Mouse (Mus musculus) kidney, postnatal 4 days (tissue): Measurements from ENCODE around the gene Mgea5.
A peak's percentile ranks its signal among the peaks of the same experiment; 100 is the strongest.

Source experiments
- DNase-seq, 2 experiments: peaks; one replicate each; pipeline ENCODE4 v3.0.0; 2021; ENCODE audit warnings: mixed read lengths in 2 of 2

The Mgea5 gene

DNA sequence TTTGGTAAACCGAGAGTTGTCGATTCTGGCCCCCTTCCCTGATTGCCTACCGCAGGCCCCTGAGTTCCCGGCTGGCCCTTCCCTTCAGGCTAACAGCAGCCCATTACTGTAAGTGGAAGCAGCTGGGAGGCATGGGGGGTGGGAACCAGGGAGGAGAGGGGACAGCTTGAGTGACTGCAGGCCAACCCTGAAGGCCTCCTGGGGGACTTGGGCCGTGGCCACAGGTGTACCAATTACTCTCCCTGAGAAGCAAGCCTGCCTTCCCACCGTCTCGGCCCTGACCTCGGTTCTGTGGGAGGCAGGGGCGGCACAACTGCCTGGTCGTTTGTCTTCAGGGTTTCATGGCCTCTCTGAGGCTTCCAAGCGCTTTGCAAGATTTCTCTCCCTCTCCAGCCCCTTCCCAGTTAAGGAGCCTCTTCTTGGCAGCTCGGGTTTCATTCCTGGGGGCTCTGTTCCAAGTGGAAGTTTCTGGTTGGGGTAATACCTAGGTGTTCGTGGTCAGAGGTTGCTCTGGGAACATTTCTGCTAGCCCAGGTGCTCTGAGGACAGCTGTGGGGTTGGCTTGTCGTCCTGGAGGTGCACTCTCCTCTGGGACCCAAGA is 57.9 kb downstream of the Mgea5 start:
- DNase-seq, result peak in 1 of 2 experiments; percentile 37

DNA sequence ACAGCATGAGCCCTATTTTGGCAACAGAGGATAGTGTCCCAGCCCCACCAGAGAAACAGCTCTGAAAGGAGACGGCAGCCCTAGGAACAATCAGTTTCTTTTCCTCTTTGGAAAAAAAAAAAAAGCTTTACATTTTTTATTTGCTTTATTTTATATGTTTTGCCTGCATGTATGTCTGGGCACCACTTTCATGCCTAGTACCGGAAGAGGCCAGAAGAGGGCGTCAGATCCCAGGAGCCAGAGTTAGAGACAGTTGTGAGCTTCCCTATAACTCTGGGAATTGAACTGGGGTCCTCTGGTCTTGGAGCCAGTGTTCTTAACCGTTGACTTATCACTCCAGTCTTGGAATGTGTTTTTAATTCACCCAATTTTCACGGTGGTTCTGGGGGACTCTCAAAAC is 61.4 kb downstream of the Mgea5 start:
- DNase-seq, result no peak

DNA sequence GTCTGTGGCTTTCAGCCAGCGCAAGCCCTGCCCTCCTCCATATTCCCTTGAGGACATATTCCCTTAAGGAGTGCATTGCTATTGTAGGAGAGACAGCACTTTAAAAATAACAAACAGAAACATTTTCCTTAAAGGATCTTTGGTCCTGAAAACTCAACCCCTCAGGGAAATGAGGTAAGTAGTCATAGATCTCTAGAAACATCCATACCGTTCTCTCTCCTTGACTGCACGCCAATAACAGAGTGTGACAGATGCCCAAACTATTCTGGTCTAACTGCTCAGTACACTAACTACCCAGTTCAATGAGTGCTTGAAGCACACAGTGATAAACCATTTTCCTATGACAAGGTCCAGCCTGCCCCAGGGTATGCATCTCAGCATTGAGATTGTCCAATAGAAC is 65.4 kb downstream of the Mgea5 start:
- DNase-seq, result no peak

DNA sequence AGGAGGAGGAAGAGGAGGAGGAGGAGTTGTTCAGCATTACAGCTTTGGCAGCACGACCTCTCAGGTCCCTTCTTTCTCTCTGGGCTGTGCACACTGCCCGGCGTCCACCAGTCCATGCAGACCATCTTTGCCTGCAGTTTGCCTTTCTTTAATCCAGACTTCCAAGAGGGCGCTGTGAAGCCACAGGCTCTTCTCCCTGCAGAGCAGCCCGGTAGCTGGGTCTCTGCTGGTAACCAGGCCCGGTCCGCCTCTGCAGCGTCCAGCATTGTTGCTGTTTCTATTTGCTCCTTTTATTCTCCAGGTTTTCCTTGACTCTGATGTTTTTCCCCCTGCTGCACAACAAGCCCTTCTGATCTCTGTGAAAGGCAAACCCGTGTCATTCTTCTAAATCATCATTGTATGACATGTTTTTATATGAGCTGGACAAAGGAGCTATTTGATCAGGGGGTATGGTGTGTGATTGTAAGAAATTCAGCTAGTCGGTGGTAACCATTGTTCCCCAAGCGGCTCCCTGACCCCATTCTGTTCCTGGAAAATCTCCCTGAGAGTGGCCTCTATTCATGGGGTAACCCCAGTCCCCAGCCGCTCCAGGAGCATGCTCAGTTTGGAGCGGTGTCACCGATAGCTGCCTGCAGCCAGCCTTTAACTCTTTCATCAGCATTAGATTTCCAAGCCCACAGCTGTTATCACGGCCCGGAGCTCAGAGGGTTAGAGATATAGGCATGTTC is 66.0 kb downstream of the Mgea5 start:
- DNase-seq, result peak; percentile 62 to 76

GRCm38 (mm10) chr19:45708704-45709103 is 74.9 kb downstream of the Mgea5 start:
- DNase-seq, result no peak
